Mouse (Mus musculus): ENCODE measurements around the gene Akr1c12. TPM values are rescaled to one million over a fixed set of nuclear protein-coding genes. Genes with fewer than 3 reads are reported as not detected.
"Not testable (repeated sequence)": the region's sequence is repeated elsewhere in the genome, so short reads cannot be mapped to it uniquely, and the experiment has no call there.

Gene Akr1c12
- polyA plus RNA-seq (2015; fragmentation: Nextera tagmentation; extraction: Ambion mirVana): 1.4 and 7.5 TPM in 2 replicates

- no peaks in the 10 kb centered on the region for H3K27me3 ChIP-seq
- H3K9ac ChIP-seq: no peak within 1 kb of the TSS
- no peaks in the 10 kb centered on the region for H3K36me3 ChIP-seq
- H3K9me3 ChIP-seq (replicated peaks): no peaks in the 10 kb centered on the region
- H3K27ac ChIP-seq: no peak within 1 kb of the TSS
- WGBS: 53% methylated on average over 4 of the region's 4 CpGs
- H3K4me2 ChIP-seq: no peak within 1 kb of the TSS
- ATAC-seq (replicated peaks; ENCODE audit: insufficient number of reproducible peaks, insufficient read depth, low FRiP score, low read depth): no peak
- no peak within 1 kb of the TSS for H3K4me3 ChIP-seq
- no peaks in the 10 kb centered on the region for H3K4me1 ChIP-seq (replicated peaks)
Measured at GRCm38 (mm10) chr13:4279284-4279683, at the start of gene Akr1c12. Akr1c12 (minus strand) TSS chr13:4279433.

GRCm38 (mm10) chr13:4318773-4319172, 39.5 kb upstream of the Akr1c12 start:
- Histone ChIP-seq H3K36me3 (no peaks in the 10 kb centered on the region), H3K4me3 (no peak overlapping the region), H3K9me3 (replicated peaks) (no peaks in the 10 kb centered on the region), H3K27ac (no peak overlapping the region), H3K4me2 (no peak overlapping the region), H3K27me3 (no peaks in the 10 kb centered on the region), H3K9ac (no peak overlapping the region), H3K4me1 (replicated peaks) (no peaks in the 10 kb centered on the region)
- no peak for ATAC-seq (replicated peaks; ENCODE audit: insufficient number of reproducible peaks, insufficient read depth, low FRiP score, low read depth)
- 79% methylated on average over 2 of the region's 2 CpGs for WGBS

GRCm38 (mm10) chr13:4313907-4314306, 34.7 kb upstream of the Akr1c12 start:
- ATAC-seq (replicated peaks; ENCODE audit: insufficient number of reproducible peaks, insufficient read depth, low FRiP score, low read depth): no peak

GRCm38 (mm10) chr13:4304861-4305565, 25.8 kb upstream of the Akr1c12 start:
- Histone ChIP-seq H3K36me3 (no peaks in the 10 kb centered on the region), H3K4me3 (no peak overlapping the region), H3K4me1 (replicated peaks) (no peaks in the 10 kb centered on the region), H3K9me3 (replicated peaks) (no peaks in the 10 kb centered on the region), H3K9ac (no peak overlapping the region), H3K27me3 (no peaks in the 10 kb centered on the region), H3K27ac (no peak overlapping the region), H3K4me2 (no peak overlapping the region)
- WGBS: 51% methylated on average over 2 of the region's 2 CpGs
- no peak for ATAC-seq (replicated peaks; ENCODE audit: insufficient number of reproducible peaks, insufficient read depth, low FRiP score, low read depth)

More at GRCm38 (mm10) chr13:4313907-4314306, 34.7 kb upstream of the Akr1c12 start:
- WGBS: 82% methylated on average over 2 of the region's 2 CpGs
- no peak overlapping the region for H3K4me2 ChIP-seq
- no peaks in the 10 kb centered on the region for H3K9me3 ChIP-seq (replicated peaks)
- H3K4me3 ChIP-seq: no peak overlapping the region
- H3K27ac ChIP-seq: no peak overlapping the region
- H3K36me3 ChIP-seq: no peaks in the 10 kb centered on the region
- no peak overlapping the region for H3K9ac ChIP-seq
- H3K4me1 ChIP-seq (replicated peaks): no peaks in the 10 kb centered on the region
- no peaks in the 10 kb centered on the region for H3K27me3 ChIP-seq

GRCm38 (mm10) chr13:4296991-4297390, 17.8 kb upstream of the Akr1c12 start:
- no peak for ATAC-seq (replicated peaks; ENCODE audit: insufficient number of reproducible peaks, insufficient read depth, low FRiP score, low read depth)
- no peak overlapping the region for H3K9ac ChIP-seq
- no peaks in the 10 kb centered on the region for H3K4me1 ChIP-seq (replicated peaks)
- no peaks in the 10 kb centered on the region for H3K27me3 ChIP-seq
- H3K27ac ChIP-seq: no peak overlapping the region
- 84% methylated on average over 4 of the region's 4 CpGs for WGBS
- H3K4me2 ChIP-seq: no peak overlapping the region
- H3K4me3 ChIP-seq: no peak overlapping the region
- H3K36me3 ChIP-seq: no peaks in the 10 kb centered on the region
- H3K9me3 ChIP-seq (replicated peaks): no peaks in the 10 kb centered on the region

GRCm38 (mm10) chr13:4281471-4282412, 2.5 kb upstream of the Akr1c12 start:
- Histone ChIP-seq H3K27me3 (no peaks in the 10 kb centered on the region), H3K9ac (no peak overlapping the region), H3K4me3 (no peak overlapping the region), H3K4me1 (replicated peaks) (no peaks in the 10 kb centered on the region), H3K4me2 (no peak overlapping the region), H3K36me3 (no peaks in the 10 kb centered on the region), H3K9me3 (replicated peaks) (no peaks in the 10 kb centered on the region), H3K27ac (no peak overlapping the region)
- 33% methylated on average over 7 of the region's 7 CpGs for WGBS
- no peak for ATAC-seq (replicated peaks; ENCODE audit: insufficient number of reproducible peaks, insufficient read depth, low FRiP score, low read depth)

- no peaks in the 10 kb centered on the region for H3K27me3 ChIP-seq
- H3K36me3 ChIP-seq: no peaks in the 10 kb centered on the region
- no peak for ATAC-seq (replicated peaks; ENCODE audit: insufficient number of reproducible peaks, insufficient read depth, low FRiP score, low read depth)
- no peak overlapping the region for H3K4me3 ChIP-seq
- no peak overlapping the region for H3K9ac ChIP-seq
- no peaks in the 10 kb centered on the region for H3K9me3 ChIP-seq (replicated peaks)
- 70% methylated on average over 2 of the region's 2 CpGs for WGBS
- no peak overlapping the region for H3K27ac ChIP-seq
- no peaks in the 10 kb centered on the region for H3K4me1 ChIP-seq (replicated peaks)
- no peak overlapping the region for H3K4me2 ChIP-seq
Measured at GRCm38 (mm10) chr13:4277526-4277925, 1.7 kb downstream of the Akr1c12 start.

- H3K36me3 ChIP-seq: no peaks in the 10 kb centered on the region
- no peak overlapping the region for H3K4me3 ChIP-seq
- no peak overlapping the region for H3K27ac ChIP-seq
- no peak overlapping the region for H3K9ac ChIP-seq
- no peaks in the 10 kb centered on the region for H3K9me3 ChIP-seq (replicated peaks)
- H3K4me1 ChIP-seq (replicated peaks): no peaks in the 10 kb centered on the region
- H3K27me3 ChIP-seq: no peaks in the 10 kb centered on the region
- no peak overlapping the region for H3K4me2 ChIP-seq
- ATAC-seq (replicated peaks; ENCODE audit: insufficient number of reproducible peaks, insufficient read depth, low FRiP score, low read depth): no peak
Measured at GRCm38 (mm10) chr13:4270860-4271259, 8.4 kb downstream of the Akr1c12 start.

- not testable (repeated sequence) for H3K27ac ChIP-seq; H3K9ac ChIP-seq; H3K4me2 ChIP-seq; H3K4me1 ChIP-seq (replicated peaks); ATAC-seq (replicated peaks; ENCODE audit: insufficient number of reproducible peaks, insufficient read depth, low FRiP score, low read depth); H3K9me3 ChIP-seq (replicated peaks); H3K27me3 ChIP-seq; H3K36me3 ChIP-seq; H3K4me3 ChIP-seq
- WGBS: 82% methylated on average over 2 of the region's 2 CpGs
Measured at GRCm38 (mm10) chr13:4265455-4265854, 13.8 kb downstream of the Akr1c12 start.

GRCm38 (mm10) chr13:4265047-4265446, 14.2 kb downstream of the Akr1c12 start:
- Histone ChIP-seq H3K9ac (no peak overlapping the region), H3K4me2 (no peak overlapping the region), H3K9me3 (replicated peaks) (no peaks in the 10 kb centered on the region), H3K4me3 (no peak overlapping the region), H3K4me1 (replicated peaks) (no peaks in the 10 kb centered on the region), H3K36me3 (no peaks in the 10 kb centered on the region), H3K27ac (no peak overlapping the region), H3K27me3 (no peaks in the 10 kb centered on the region)
- ATAC-seq (replicated peaks; ENCODE audit: insufficient number of reproducible peaks, insufficient read depth, low FRiP score, low read depth): no peak
- 80% methylated on average over 2 of the region's 2 CpGs for WGBS

GRCm38 (mm10) chr13:4264612-4265011, 14.6 kb downstream of the Akr1c12 start:
- 84% methylated on average over 3 of the region's 3 CpGs for WGBS
- Histone ChIP-seq H3K4me1 (replicated peaks) (no peaks in the 10 kb centered on the region), H3K9me3 (replicated peaks) (no peaks in the 10 kb centered on the region), H3K9ac (no peak overlapping the region), H3K36me3 (no peaks in the 10 kb centered on the region), H3K4me3 (no peak overlapping the region), H3K27ac (no peak overlapping the region), H3K27me3 (no peaks in the 10 kb centered on the region), H3K4me2 (no peak overlapping the region)
- no peak for ATAC-seq (replicated peaks; ENCODE audit: insufficient number of reproducible peaks, insufficient read depth, low FRiP score, low read depth)

Measured in heart, embryonic 15.5 days (tissue).